Mouse (Mus musculus): Measurements from ENCODE around the gene Sik3.
A peak's percentile ranks its signal among the peaks of the same experiment; 100 is the strongest.

The Sik3 gene

GRCm38 (mm10) chr9:46191234-46191633, 178.6 kb downstream of the Sik3 start:
- DNase-seq (ENCODE audit: low spot score) = no peak

GRCm38 (mm10) chr9:46191644-46192043, 179.0 kb downstream of the Sik3 start:
- peak; percentile 75 for DNase-seq (ENCODE audit: low spot score)

- no peak for DNase-seq (ENCODE audit: low spot score)
Observed at GRCm38 (mm10) chr9:46192642-46193041, 180.0 kb downstream of the Sik3 start.

GRCm38 (mm10) chr9:46194809-46195208, 182.2 kb downstream of the Sik3 start:
- no peak for DNase-seq (ENCODE audit: low spot score)

GRCm38 (mm10) chr9:46196699-46197169, 184.1 kb downstream of the Sik3 start:
- no peak for DNase-seq (ENCODE audit: low spot score)

- no peak for DNase-seq (ENCODE audit: low spot score)
Observed at GRCm38 (mm10) chr9:46198461-46198860, 185.8 kb downstream of the Sik3 start.

GRCm38 (mm10) chr9:46198936-46199335, 186.3 kb downstream of the Sik3 start:
- no peak for DNase-seq (ENCODE audit: low spot score)

GRCm38 (mm10) chr9:46199609-46200008, 187.0 kb downstream of the Sik3 start:
- DNase-seq (ENCODE audit: low spot score) = no peak

- DNase-seq (ENCODE audit: low spot score) = no peak
Observed at GRCm38 (mm10) chr9:46206834-46207500, 194.3 kb downstream of the Sik3 start.

- DNase-seq (ENCODE audit: low spot score) = no peak
Observed at GRCm38 (mm10) chr9:46207501-46207869, 194.9 kb downstream of the Sik3 start.

- no peak for DNase-seq (ENCODE audit: low spot score)
Observed at GRCm38 (mm10) chr9:46208401-46208974, 195.9 kb downstream of the Sik3 start.

GRCm38 (mm10) chr9:46210473-46210872, 197.9 kb downstream of the Sik3 start:
- DNase-seq (ENCODE audit: low spot score) = no peak

GRCm38 (mm10) chr9:46214276-46214675, 201.7 kb downstream of the Sik3 start:
- DNase-seq (ENCODE audit: low spot score) = no peak

- DNase-seq (ENCODE audit: low spot score) = no peak
Observed at GRCm38 (mm10) chr9:46214946-46215337, 202.3 kb downstream of the Sik3 start.

GRCm38 (mm10) chr9:46215338-46216322, 203.0 kb downstream of the Sik3 start:
- no peak for DNase-seq (ENCODE audit: low spot score)

GRCm38 (mm10) chr9:46216744-46217470, 204.3 kb downstream of the Sik3 start:
- no peak for DNase-seq (ENCODE audit: low spot score)

GRCm38 (mm10) chr9:46218176-46218575, 205.6 kb downstream of the Sik3 start:
- DNase-seq (ENCODE audit: low spot score) = no peak

GRCm38 (mm10) chr9:46223090-46223489, 210.5 kb downstream of the Sik3 start:
- DNase-seq (ENCODE audit: low spot score) = no peak

GRCm38 (mm10) chr9:46224101-46224500, 211.5 kb downstream of the Sik3 start:
- no peak for DNase-seq (ENCODE audit: low spot score)

GRCm38 (mm10) chr9:46224945-46225660, 212.5 kb downstream of the Sik3 start:
- no peak for DNase-seq (ENCODE audit: low spot score)

GRCm38 (mm10) chr9:46227064-46227614, 214.5 kb downstream of the Sik3 start:
- DNase-seq (ENCODE audit: low spot score) = no peak

Measured in retina, embryonic 14.5 days (tissue).